Mouse (Mus musculus) bone marrow macrophage, adult 2 months (primary cell): ENCODE measurements around the gene Gm11939.

Source experiments
- CTCF ChIP-seq: IDR thresholded peaks from 2 replicates; pipeline ENCODE4 v1.5.1; 2012; ENCODE audit warnings: low read depth, mild to moderate bottlenecking, low read length, moderate library complexity
- POLR2A ChIP-seq: IDR thresholded peaks from 2 replicates; pipeline ENCODE4 v1.6.1; 2012; ENCODE audit warnings: mild to moderate bottlenecking, low read depth, low read length, borderline replicate concordance

DNA sequence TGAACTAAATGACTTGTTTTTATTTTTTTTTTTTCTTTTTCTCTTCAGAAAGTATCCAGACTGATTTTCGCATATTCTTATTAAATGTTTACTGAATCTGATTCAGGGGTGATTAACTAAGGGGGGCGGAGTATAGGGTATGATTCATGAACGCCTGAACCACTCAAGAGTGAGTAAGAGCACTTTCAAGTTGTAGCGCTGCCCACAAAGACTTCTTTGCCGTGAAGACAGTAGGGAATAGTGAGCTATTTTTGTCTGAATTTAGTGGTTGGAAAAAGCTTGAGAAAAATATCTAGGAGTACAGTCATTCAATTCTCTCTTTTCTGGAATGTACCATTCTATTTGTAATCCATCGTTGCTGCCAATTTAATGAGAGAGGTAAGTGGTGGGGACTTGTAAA, 22.3 kb upstream of the Gm11939 start:
- TF ChIP-seq CTCF (no peak), POLR2A (no peak)
